Mouse (Mus musculus) intestine, embryonic 14.5 days (tissue): Measurements from ENCODE around the gene Tcaf3. TPM values are rescaled to one million over a fixed set of nuclear protein-coding genes. Genes with fewer than 3 reads are reported as not detected.
A peak's percentile ranks its signal among the peaks of the same experiment; 100 is the strongest.

Source experiments
- ATAC-seq: fragments of 200-750 bp; cut with Nextera tagmentation; replicated peaks from 2 replicates; pipeline ENCODE4 v1.8.0; 2017; ENCODE audit warnings: low read depth, moderate number of reproducible peaks, moderate TSS enrichment, moderate library complexity; ENCODE audit not compliant: low FRiP score, low TSS enrichment
- DNase-seq: peaks from one replicate; pipeline ENCODE4 v3.0.0-alpha.2; 2018; ENCODE audit warnings: low spot score
- H3K27ac ChIP-seq: fragments of 300-500 bp; sonication (generic); 2 replicates; pipeline ENCODE4 v1.5.1; 2014; ENCODE audit warnings: low read depth, mild to moderate bottlenecking, control low read depth
- H3K27me3 ChIP-seq: fragments of 300-500 bp; sonication (generic); replicated peaks from 2 replicates; pipeline ENCODE4 v1.6.1; 2014; ENCODE audit warnings: low read length, control low read depth; ENCODE audit not compliant: control insufficient read depth, insufficient read depth
- H3K36me3 ChIP-seq: fragments of 300-500 bp; sonication (generic); 2 replicates; pipeline ENCODE4 v1.6.1; 2014; ENCODE audit warnings: low read length, control low read depth; ENCODE audit not compliant: control insufficient read depth, insufficient read depth
- H3K4me1 ChIP-seq: fragments of 300-500 bp; sonication (generic); replicated peaks from 2 replicates; pipeline ENCODE4 v1.6.1; 2014; ENCODE audit warnings: low read length, control low read depth, mixed read lengths; ENCODE audit not compliant: control insufficient read depth, insufficient read depth
- H3K4me2 ChIP-seq: fragments of 300-500 bp; sonication (generic); 2 replicates; pipeline ENCODE4 v1.6.1; 2014; ENCODE audit warnings: low read length
- H3K4me3 ChIP-seq: fragments of 300-500 bp; sonication (generic); 2 replicates; pipeline ENCODE4 v1.5.1; 2014; ENCODE audit warnings: low read depth, low read length, control low read depth, mixed read lengths
- H3K9ac ChIP-seq: fragments of 300-500 bp; sonication (generic); 2 replicates; pipeline ENCODE4 v1.6.1; 2014; ENCODE audit warnings: mild to moderate bottlenecking, low read length
- H3K9me3 ChIP-seq: fragments of 300-500 bp; sonication (generic); 2 replicates; pipeline ENCODE4 v1.6.1; 2016; ENCODE audit warnings: low read length, control low read depth; ENCODE audit not compliant: control insufficient read depth
- WGBS: fragments of 180-500 bp; shearing (Covaris S2); extraction: QIAGEN DNeasy Blood & Tissue Kit; methylation state at CpG from one replicate; pipeline ENCODE4 v1.1.7; 2014; 5-methylcytosine and 5-hydroxymethylcytosine counted together
- polyA plus RNA-seq: library from polyadenylated mRNA; unstranded; fragments of >200 nt; fragmentation: Nextera tagmentation; extraction: Ambion mirVana; gene quantifications from 2 replicates; pipeline ENCODE4 v1.2.1, GENCODE M21; 2014

Tcaf3 gene
- not detected in 2 replicates for polyA plus RNA-seq

GRCm38 (mm10) chr6:42597592-42597991 is at the start of gene Tcaf3:
Gene Tcaf3, minus strand, starts transcription at chr6:42597692.
- 61% methylated on average over 4 of the region's 4 CpGs for WGBS
- DNase-seq (no peak), ATAC-seq (no peak)
- Histone ChIP-seq H3K4me1 (no peaks in the 10 kb centered on the region), H3K4me2 (no peak within 1 kb of the TSS), H3K9ac (no peak within 1 kb of the TSS), H3K4me3 (no peak within 1 kb of the TSS), H3K27ac (no peak within 1 kb of the TSS), H3K27me3 (no peaks in the 10 kb centered on the region), H3K36me3 (no peaks in the 10 kb centered on the region), H3K9me3 (no peaks in the 10 kb centered on the region)

- Histone ChIP-seq H3K27ac (no peak within 1 kb of the TSS), H3K9ac (no peak within 1 kb of the TSS)
Observed at GRCm38 (mm10) chr6:42644912-42645549, 47.5 kb upstream of the Tcaf3 start, which contains the start of gene Tcaf2. Gene Tcaf2, minus strand, starts transcription at chr6:42645254.

GRCm38 (mm10) chr6:42634393-42634792 is 36.9 kb upstream of the Tcaf3 start:
- 87% methylated on average over 5 of the region's 5 CpGs for WGBS
- ATAC-seq (no peak), DNase-seq (no peak)

More at GRCm38 (mm10) chr6:42644912-42645549, 47.5 kb upstream of the Tcaf3 start, which contains the start of gene Tcaf2:
- ATAC-seq (peak; percentile 99), DNase-seq (peak; percentile 94)
- Histone ChIP-seq H3K27me3 (no peaks in the 10 kb centered on the region), H3K4me3 (peak within 1 kb of the TSS; percentile 33), H3K4me1 (no peaks in the 10 kb centered on the region), H3K36me3 (no peaks in the 10 kb centered on the region), H3K9me3 (no peaks in the 10 kb centered on the region), H3K4me2 (peak within 1 kb of the TSS; percentile 55)
- WGBS, result under 1% methylated on average over 23 of the region's 23 CpGs

GRCm38 (mm10) chr6:42631395-42631794 is 33.9 kb upstream of the Tcaf3 start:
- no peak overlapping the region for H3K9ac ChIP-seq
- H3K4me2 ChIP-seq, result no peak overlapping the region
- 68% methylated on average over 4 of the region's 4 CpGs for WGBS
- no peaks in the 10 kb centered on the region for H3K36me3 ChIP-seq
- no peaks in the 10 kb centered on the region for H3K9me3 ChIP-seq
- no peak overlapping the region for H3K27ac ChIP-seq
- DNase-seq (no peak), ATAC-seq (no peak)
- no peaks in the 10 kb centered on the region for H3K4me1 ChIP-seq
- no peaks in the 10 kb centered on the region for H3K27me3 ChIP-seq
- no peak overlapping the region for H3K4me3 ChIP-seq

More at GRCm38 (mm10) chr6:42634393-42634792, 36.9 kb upstream of the Tcaf3 start:
- Histone ChIP-seq H3K4me1 (no peaks in the 10 kb centered on the region), H3K27ac (no peak overlapping the region), H3K9me3 (no peaks in the 10 kb centered on the region), H3K9ac (no peak overlapping the region), H3K4me3 (no peak overlapping the region), H3K4me2 (no peak overlapping the region), H3K27me3 (no peaks in the 10 kb centered on the region), H3K36me3 (no peaks in the 10 kb centered on the region)

- no peak for DNase-seq
- H3K4me3 ChIP-seq, result no peak overlapping the region
- no peak overlapping the region for H3K4me2 ChIP-seq
- no peak for ATAC-seq
- no peaks in the 10 kb centered on the region for H3K9me3 ChIP-seq
- no peaks in the 10 kb centered on the region for H3K4me1 ChIP-seq
- H3K27me3 ChIP-seq, result no peaks in the 10 kb centered on the region
- no peaks in the 10 kb centered on the region for H3K36me3 ChIP-seq
- H3K27ac ChIP-seq, result no peak overlapping the region
- WGBS, result 85% methylated on average over 2 of the region's 2 CpGs
- H3K9ac ChIP-seq, result no peak overlapping the region
Observed at GRCm38 (mm10) chr6:42616904-42617303, 19.4 kb upstream of the Tcaf3 start.

GRCm38 (mm10) chr6:42612218-42612617 is 14.7 kb upstream of the Tcaf3 start:
- ATAC-seq (no peak), DNase-seq (no peak)
- Histone ChIP-seq H3K4me1 (no peaks in the 10 kb centered on the region), H3K4me3 (no peak overlapping the region), H3K9ac (no peak overlapping the region), H3K9me3 (no peaks in the 10 kb centered on the region), H3K27ac (no peak overlapping the region), H3K36me3 (no peaks in the 10 kb centered on the region), H3K27me3 (no peaks in the 10 kb centered on the region), H3K4me2 (no peak overlapping the region)

GRCm38 (mm10) chr6:42610954-42611522 is 13.5 kb upstream of the Tcaf3 start:
- Histone ChIP-seq H3K4me3 (no peak overlapping the region), H3K27me3 (no peaks in the 10 kb centered on the region), H3K27ac (no peak overlapping the region), H3K4me1 (no peaks in the 10 kb centered on the region), H3K9ac (no peak overlapping the region), H3K4me2 (no peak overlapping the region), H3K36me3 (no peaks in the 10 kb centered on the region), H3K9me3 (no peaks in the 10 kb centered on the region)
- no peak for DNase-seq
- 0 out of 2 replicates have a peak, but pooled peaks have one; percentile 47 for ATAC-seq
- WGBS, result 39% methylated on average over 4 of the region's 4 CpGs

- Histone ChIP-seq H3K4me1 (no peaks in the 10 kb centered on the region), H3K9ac (no peak overlapping the region), H3K4me3 (no peak overlapping the region), H3K27ac (no peak overlapping the region), H3K9me3 (no peaks in the 10 kb centered on the region), H3K36me3 (no peaks in the 10 kb centered on the region), H3K27me3 (no peaks in the 10 kb centered on the region), H3K4me2 (no peak overlapping the region)
- DNase-seq (no peak), ATAC-seq (no peak)
- WGBS, result 79% methylated on average over 17 of the region's 17 CpGs
Observed at GRCm38 (mm10) chr6:42593138-42593882, 4.2 kb downstream of the Tcaf3 start.
